Mouse (Mus musculus): ENCODE results near the gene Dgka. TPM values are rescaled to one million over a fixed set of nuclear protein-coding genes. Genes with fewer than 3 reads are reported as not detected.

Gene Dgka
- polyA plus RNA-seq, 1 experiment from 2014 or later, result 7.1 TPM

- 0 out of 2 replicates have a peak, but pooled peaks cover 3% of the 10 kb centered on the region for H3K4me1 ChIP-seq (replicated peaks; ENCODE audit: control insufficient read depth, insufficient read depth, low read length)
- peak within 1 kb of the TSS; percentile 92 for H3K27ac ChIP-seq (ENCODE audit: low read depth, low read length)
- ATAC-seq, result peak; percentile 99
- no peaks in the 10 kb centered on the region for H3K27me3 ChIP-seq (replicated peaks; ENCODE audit: control insufficient read depth, insufficient read depth, low read length)
- peak within 1 kb of the TSS; percentile 91 for H3K4me3 ChIP-seq (ENCODE audit: low read depth, low read length)
- H3K36me3 ChIP-seq (ENCODE audit: control insufficient read depth, insufficient read depth), result peaks cover 6% of the 10 kb centered on the region; the same call in 1 of the 2 replicates
- H3K9me3 ChIP-seq (ENCODE audit: control insufficient read depth), result no peaks in the 10 kb centered on the region
- H3K9ac ChIP-seq (ENCODE audit: low read depth, low read length), result peak within 1 kb of the TSS; percentile 93
- WGBS, result 1% methylated on average over 40 of the region's 40 CpGs
- H3K4me2 ChIP-seq (replicated peaks; ENCODE audit: low read depth), result peak within 1 kb of the TSS; percentile 74
- peak; percentile 28; the same call in 1 of the 2 replicates for TF ChIP-seq CTCF (IDR thresholded peaks at IDR 0.05; ENCODE audit: low read depth)
These were observed 48.5 kb downstream of the Dgka start, which contains the start of gene Rab5b for GRCm38 (mm10) chr10:128695992-128696807. Gene Rab5b (minus strand): TSS chr10:128696264.

- TF ChIP-seq CTCF (IDR thresholded peaks at IDR 0.05; ENCODE audit: low read depth), result no peak
- peak overlapping the region; percentile 74 for H3K4me2 ChIP-seq (replicated peaks; ENCODE audit: low read depth)
- H3K36me3 ChIP-seq (ENCODE audit: control insufficient read depth, insufficient read depth), result peaks cover 4% of the 10 kb centered on the region; the same call in 1 of the 2 replicates
- peak overlapping the region; percentile 92 for H3K27ac ChIP-seq (ENCODE audit: low read depth, low read length)
- H3K9me3 ChIP-seq (ENCODE audit: control insufficient read depth), result no peaks in the 10 kb centered on the region
- no peaks in the 10 kb centered on the region for H3K27me3 ChIP-seq (replicated peaks; ENCODE audit: control insufficient read depth, insufficient read depth, low read length)
- ATAC-seq, result no peak
- under 1% methylated on average over 22 of the region's 22 CpGs for WGBS
- peak overlapping the region; percentile 91 for H3K4me3 ChIP-seq (ENCODE audit: low read depth, low read length)
- 0 out of 2 replicates have a peak, but pooled peaks cover 3% of the 10 kb centered on the region for H3K4me1 ChIP-seq (replicated peaks; ENCODE audit: control insufficient read depth, insufficient read depth, low read length)
- peak overlapping the region; percentile 93 for H3K9ac ChIP-seq (ENCODE audit: low read depth, low read length)
These were observed 49.2 kb downstream of the Dgka start for GRCm38 (mm10) chr10:128695411-128695991.

- H3K27me3 ChIP-seq (replicated peaks; ENCODE audit: control insufficient read depth, insufficient read depth, low read length), result no peaks in the 10 kb centered on the region
- H3K4me3 ChIP-seq (ENCODE audit: low read depth, low read length), result peak overlapping the region; percentile 67
- H3K36me3 ChIP-seq (ENCODE audit: control insufficient read depth, insufficient read depth), result peaks cover 9% of the 10 kb centered on the region; the same call in 1 of the 2 replicates
- 4% methylated on average over 9 of the region's 9 CpGs for WGBS
- no peak overlapping the region for H3K27ac ChIP-seq (ENCODE audit: low read depth, low read length)
- no peaks in the 10 kb centered on the region for H3K9me3 ChIP-seq (ENCODE audit: control insufficient read depth)
- ATAC-seq, result no peak
- peak; percentile 77 for TF ChIP-seq CTCF (IDR thresholded peaks at IDR 0.05; ENCODE audit: low read depth)
- H3K9ac ChIP-seq (ENCODE audit: low read depth, low read length), result peak overlapping the region; percentile 49; the same call in 1 of the 2 replicates
- peak overlapping the region; percentile 96 for H3K4me2 ChIP-seq (replicated peaks; ENCODE audit: low read depth)
- no peaks in the 10 kb centered on the region for H3K4me1 ChIP-seq (replicated peaks; ENCODE audit: control insufficient read depth, insufficient read depth, low read length)
These were observed 70.1 kb downstream of the Dgka start for GRCm38 (mm10) chr10:128674469-128675008.

- Histone ChIP-seq H3K9ac (ENCODE audit: low read depth, low read length) (peak within 1 kb of the TSS; percentile 49), H3K36me3 (ENCODE audit: control insufficient read depth, insufficient read depth) (peaks cover 5% of the 10 kb centered on the region; the same call in 1 of the 2 replicates), H3K27ac (ENCODE audit: low read depth, low read length) (peak within 1 kb of the TSS; percentile 23; the same call in 1 of the 2 replicates), H3K27me3 (replicated peaks; ENCODE audit: control insufficient read depth, insufficient read depth, low read length) (no peaks in the 10 kb centered on the region), H3K4me2 (replicated peaks; ENCODE audit: low read depth) (peak within 1 kb of the TSS; percentile 96), H3K9me3 (ENCODE audit: control insufficient read depth) (no peaks in the 10 kb centered on the region), H3K4me1 (replicated peaks; ENCODE audit: control insufficient read depth, insufficient read depth, low read length) (no peaks in the 10 kb centered on the region), H3K4me3 (ENCODE audit: low read depth, low read length) (peak within 1 kb of the TSS; percentile 67)
- TF ChIP-seq CTCF (IDR thresholded peaks at IDR 0.05; ENCODE audit: low read depth), result no peak
- ATAC-seq, result peak; percentile 76
- under 1% methylated on average over 57 of the region's 60 CpGs for WGBS
These were observed 70.7 kb downstream of the Dgka start, which contains the start of gene Suox for GRCm38 (mm10) chr10:128673763-128674468. Gene Suox (minus strand): TSS chr10:128674073.

- Histone ChIP-seq H3K9ac (ENCODE audit: low read depth, low read length) (no peak overlapping the region), H3K4me1 (replicated peaks; ENCODE audit: control insufficient read depth, insufficient read depth, low read length) (no peaks in the 10 kb centered on the region; the same call in 1 of the 2 replicates), H3K36me3 (ENCODE audit: control insufficient read depth, insufficient read depth) (peaks cover 5% of the 10 kb centered on the region; the same call in 1 of the 2 replicates), H3K27ac (ENCODE audit: low read depth, low read length) (no peak overlapping the region), H3K4me2 (replicated peaks; ENCODE audit: low read depth) (no peak overlapping the region), H3K9me3 (ENCODE audit: control insufficient read depth) (no peaks in the 10 kb centered on the region), H3K4me3 (ENCODE audit: low read depth, low read length) (no peak overlapping the region), H3K27me3 (replicated peaks; ENCODE audit: control insufficient read depth, insufficient read depth, low read length) (no peaks in the 10 kb centered on the region)
- TF ChIP-seq CTCF (IDR thresholded peaks at IDR 0.05; ENCODE audit: low read depth), result no peak
- ATAC-seq, result no peak
- WGBS, result 95% methylated on average over 9 of the region's 9 CpGs
These were observed 73.5 kb downstream of the Dgka start for GRCm38 (mm10) chr10:128671148-128671547.

Other genes starting within 250 kb of the Dgka start
- 1.3 and 1.8 TPM in 2 replicates for gene Myl6b, start 246.2 kb downstream of the Dgka start, polyA plus RNA-seq (2015; fragmentation: Nextera tagmentation; extraction: Ambion mirVana)
- 11.7 and 12.5 TPM in 2 replicates for gene Esyt1, start 219.0 kb downstream of the Dgka start, polyA plus RNA-seq (2015; fragmentation: Nextera tagmentation; extraction: Ambion mirVana)
- 10.0 and 10.4 TPM in 2 replicates for gene Zc3h10, start 197.1 kb downstream of the Dgka start, polyA plus RNA-seq (2015; fragmentation: Nextera tagmentation; extraction: Ambion mirVana)
- gene Rpl41, start 195.6 kb downstream of the Dgka start, polyA plus RNA-seq (2015; fragmentation: Nextera tagmentation; extraction: Ambion mirVana), result 2,426 and 2,428 TPM in 2 replicates
- 65.3 and 66.8 TPM in 2 replicates for gene Pa2g4, start 178.9 kb downstream of the Dgka start, polyA plus RNA-seq (2015; fragmentation: Nextera tagmentation; extraction: Ambion mirVana)
- gene Erbb3, start 155.2 kb downstream of the Dgka start, polyA plus RNA-seq (2015; fragmentation: Nextera tagmentation; extraction: Ambion mirVana), result 22.3 and 23.8 TPM in 2 replicates
- gene Rps26, start 118.1 kb downstream of the Dgka start, polyA plus RNA-seq (2015; fragmentation: Nextera tagmentation; extraction: Ambion mirVana), result 519 and 548 TPM in 2 replicates
- gene Ikzf4, start 98.9 kb downstream of the Dgka start, polyA plus RNA-seq (2015; fragmentation: Nextera tagmentation; extraction: Ambion mirVana), result 0.95 and 1.7 TPM in 2 replicates
- gene Suox, start 70.8 kb downstream of the Dgka start, polyA plus RNA-seq (2015; fragmentation: Nextera tagmentation; extraction: Ambion mirVana), result 5.1 and 5.4 TPM in 2 replicates
- 35.9 and 37.8 TPM in 2 replicates for gene Rab5b, start 48.6 kb downstream of the Dgka start, polyA plus RNA-seq (2015; fragmentation: Nextera tagmentation; extraction: Ambion mirVana)
- 0.55 and 0.86 TPM in 2 replicates for gene Pmel, start 40.7 kb downstream of the Dgka start, polyA plus RNA-seq (2015; fragmentation: Nextera tagmentation; extraction: Ambion mirVana)
- 23.3 and 24.1 TPM in 2 replicates for gene Cdk2, start 39.8 kb downstream of the Dgka start, polyA plus RNA-seq (2015; fragmentation: Nextera tagmentation; extraction: Ambion mirVana)
- gene Pym1, start 3.0 kb upstream of the Dgka start, polyA plus RNA-seq (2015; fragmentation: Nextera tagmentation; extraction: Ambion mirVana), result 22.3 and 22.7 TPM in 2 replicates
- gene Mmp19, start 46.1 kb upstream of the Dgka start, polyA plus RNA-seq (2015; fragmentation: Nextera tagmentation; extraction: Ambion mirVana), result 0.97 and 1.4 TPM in 2 replicates
- 28.2 and 31.8 TPM in 2 replicates for gene Dnajc14, start 59.2 kb upstream of the Dgka start, polyA plus RNA-seq (2015; fragmentation: Nextera tagmentation; extraction: Ambion mirVana)
- 5.1 and 5.7 TPM in 2 replicates for gene Tmem198b, start 59.5 kb upstream of the Dgka start, polyA plus RNA-seq (2015; fragmentation: Nextera tagmentation; extraction: Ambion mirVana)
- gene Sarnp, start 72.5 kb upstream of the Dgka start, polyA plus RNA-seq (2015; fragmentation: Nextera tagmentation; extraction: Ambion mirVana), result 90.3 and 92.1 TPM in 2 replicates
- gene Ormdl2, start 76.8 kb upstream of the Dgka start, polyA plus RNA-seq (2015; fragmentation: Nextera tagmentation; extraction: Ambion mirVana), result 70.2 and 70.4 TPM in 2 replicates
- 0.99 and 1.6 TPM in 2 replicates for gene Gdf11, start 146.9 kb upstream of the Dgka start, polyA plus RNA-seq (2015; fragmentation: Nextera tagmentation; extraction: Ambion mirVana)
- 939 and 945 TPM in 2 replicates for gene Cd63, start 156.1 kb upstream of the Dgka start, polyA plus RNA-seq (2015; fragmentation: Nextera tagmentation; extraction: Ambion mirVana)
- gene Rdh5, start 178.0 kb upstream of the Dgka start, polyA plus RNA-seq (2015; fragmentation: Nextera tagmentation; extraction: Ambion mirVana), result 12.4 and 13.0 TPM in 2 replicates
- 248 and 257 TPM in 2 replicates for gene Bloc1s1, start 179.2 kb upstream of the Dgka start, polyA plus RNA-seq (2015; fragmentation: Nextera tagmentation; extraction: Ambion mirVana)
- 3.1 and 3.6 TPM in 2 replicates for gene Itga7, start 189.0 kb upstream of the Dgka start, polyA plus RNA-seq (2015; fragmentation: Nextera tagmentation; extraction: Ambion mirVana)
- 232 and 250 TPM in 2 replicates for gene Mettl7b, start 216.1 kb upstream of the Dgka start, polyA plus RNA-seq (2015; fragmentation: Nextera tagmentation; extraction: Ambion mirVana)
- not detected in 2 replicates for gene Olfr9, start 244.6 kb upstream of the Dgka start, polyA plus RNA-seq (2015; fragmentation: Nextera tagmentation; extraction: Ambion mirVana)

All from intestine, postnatal 0 days (tissue).